ENCODE assay signal across 22 mouse cellular contexts in the genomic region with DNA sequence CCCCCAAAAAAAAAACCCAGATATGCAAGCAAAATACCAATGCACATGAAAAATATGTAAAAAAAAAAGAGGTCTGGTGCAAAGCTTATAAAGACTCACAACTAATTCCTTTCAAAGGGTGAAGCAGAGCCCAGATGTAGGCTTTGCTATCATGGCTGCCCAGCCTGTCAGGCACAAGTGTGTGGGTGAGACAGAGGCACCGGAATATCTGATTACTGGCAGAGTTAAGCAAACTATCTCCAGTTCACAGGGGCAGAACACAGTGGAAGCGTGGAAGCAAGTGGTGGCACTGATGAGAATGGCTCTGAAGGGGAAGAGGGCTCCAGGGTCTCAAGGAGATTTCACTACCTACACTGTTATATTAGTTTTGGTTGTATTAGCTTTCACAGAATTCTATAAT. TPM values are rescaled to one million over a fixed set of nuclear protein-coding genes. Genes with fewer than 3 reads are reported as not detected.
DNase-seq lines count a peak whose midpoint lies in the region; ATAC-seq and TF ChIP-seq lines count a peak whose summit lies in the region.
"Had no signal": no experiment of that assay in that cellular context is flagged by ENCODE, and none has a peak within 500 bp of the region (broad histone marks: within the 10 kb centered on the region; RNA-seq: fewer than 3 reads in every experiment).

No protein-coding gene starts in this region.

- no peak for TF ChIP-seq CTCF in gastrocnemius, adult 2 months (IDR thresholded peaks at IDR 0.05)
- no peak for TF ChIP-seq CTCF in liver, embryonic 14.5 days (IDR thresholded peaks at IDR 0.05; ENCODE audit: low read depth)

- H3K4me2 ChIP-seq in liver, embryonic 14.5 days (ENCODE audit: low read depth), result no peak overlapping the region
- H3K4me2 ChIP-seq: embryonic facial prominence, embryonic 15.5 days; hindbrain, embryonic 12.5 days; limb, embryonic 13.5 days; midbrain, embryonic 13.5 days; stomach, embryonic 15.5 days had no signal

- H3K9ac ChIP-seq in liver, embryonic 14.5 days (replicated peaks), result no peak overlapping the region
- H3K9ac ChIP-seq: embryonic facial prominence, embryonic 15.5 days; hindbrain, embryonic 12.5 days; limb, embryonic 13.5 days; midbrain, embryonic 13.5 days; stomach, embryonic 15.5 days had no signal

- H3K4me3 ChIP-seq in gastrocnemius, adult 2 months, result peak overlapping the region; percentile 37; the same call in 1 of the 2 replicates
- no peak overlapping the region for H3K4me3 ChIP-seq in liver, embryonic 14.5 days (ENCODE audit: insufficient read depth in 1 of 2, low read depth in 2 of 2, low read length in 2 of 2)
- H3K4me3 ChIP-seq in embryonic facial prominence, embryonic 10.5 days, result no peak overlapping the region
- H3K4me3 ChIP-seq: embryonic facial prominence, embryonic 15.5 days; hindbrain, embryonic 12.5 days; limb, embryonic 13.5 days; midbrain, embryonic 13.5 days; stomach, embryonic 15.5 days had no signal

- ATAC-seq in liver, embryonic 14.5 days (ENCODE audit: insufficient read depth), result peak; percentile 72; the same call in 1 of the 2 replicates
- ATAC-seq in monocyte, adult 5-6 weeks (replicated peaks; ENCODE audit: insufficient number of reproducible peaks, low FRiP score, low TSS enrichment, poor library complexity, severe bottlenecking), result no peak
- ATAC-seq: forebrain, embryonic 14.5 days; midbrain, embryonic 13.5 days had no signal

- H3K27ac ChIP-seq in gastrocnemius, adult 2 months, result peak overlapping the region; percentile 91
- H3K27ac ChIP-seq in liver, embryonic 14.5 days, result no peak overlapping the region
- H3K27ac ChIP-seq in embryonic facial prominence, embryonic 10.5 days (replicated peaks), result no peak overlapping the region
- H3K27ac ChIP-seq: embryonic facial prominence, embryonic 15.5 days; hindbrain, embryonic 12.5 days; limb, embryonic 13.5 days; midbrain, embryonic 13.5 days; stomach, embryonic 15.5 days had no signal

- TF ChIP-seq EP300 in liver, embryonic 14.5 days (IDR thresholded peaks at IDR 0.05; ENCODE audit: low read depth), result peak; percentile 61

- intact Hi-C loops in gastrocnemius, adult 2 months (cut with DNase I), result no loop called here

- H3K9me3 ChIP-seq in liver, embryonic 14.5 days (ENCODE audit: control insufficient read depth, low read length), result peaks cover 3% of the 10 kb centered on the region
- H3K9me3 ChIP-seq in embryonic facial prominence, embryonic 10.5 days, result peaks cover 3% of the 10 kb centered on the region
- H3K9me3 ChIP-seq: stomach, embryonic 15.5 days had no signal

- peaks cover 7 to 14% of the 10 kb centered on the region in 2 experiments; a peak in 3 of 4 replicates for H3K4me1 ChIP-seq in liver, embryonic 14.5 days (replicated peaks; ENCODE audit: control insufficient read depth in 2 of 2, insufficient read depth in 2 of 2, low read length in 1 of 2)
- H3K4me1 ChIP-seq in embryonic facial prominence, embryonic 10.5 days, result no peaks in the 10 kb centered on the region
- H3K4me1 ChIP-seq: embryonic facial prominence, embryonic 15.5 days; hindbrain, embryonic 12.5 days; limb, embryonic 13.5 days; stomach, embryonic 15.5 days had no signal

- H3K27me3 ChIP-seq in liver, embryonic 14.5 days (ENCODE audit: control insufficient read depth, insufficient read depth, low read length), result no peaks in the 10 kb centered on the region
- H3K27me3 ChIP-seq in embryonic facial prominence, embryonic 10.5 days (replicated peaks; ENCODE audit: low read depth, poor library complexity, severe bottlenecking), result no peaks in the 10 kb centered on the region
- H3K27me3 ChIP-seq: embryonic facial prominence, embryonic 15.5 days; hindbrain, embryonic 12.5 days; limb, embryonic 13.5 days; midbrain, embryonic 13.5 days; stomach, embryonic 15.5 days had no signal

- H3K36me3 ChIP-seq in liver, embryonic 14.5 days (replicated peaks; ENCODE audit: control insufficient read depth, insufficient read depth, low read depth), result no peaks in the 10 kb centered on the region
- peaks cover 8% of the 10 kb centered on the region for H3K36me3 ChIP-seq in embryonic facial prominence, embryonic 10.5 days (replicated peaks)
- H3K36me3 ChIP-seq: embryonic facial prominence, embryonic 15.5 days; stomach, embryonic 15.5 days had no signal

- WGBS in liver, embryonic 14.5 days (ENCODE audit: insufficient replicate concordance), result 14% methylated on average over 2 of the region's 2 CpGs
- WGBS in embryonic facial prominence, embryonic 10.5 days, result 89% methylated on average over 2 of the region's 2 CpGs

- DNase-seq in gastrocnemius, adult 2 months, result no peak
- no peak for DNase-seq in gastrocnemius, adult 8-10 months (ENCODE audit: low spot score in 2 of 2)
- DNase-seq in c-Kit-positive CD71-positive TER-119-positive erythroid progenitor cells, embryonic 14.5 days (ENCODE audit: low spot score), result peak; percentile 21
- peak in 2 of 3 experiments; percentile 26 to 28 for DNase-seq in liver, embryonic 14.5 days (ENCODE audit: low read depth in 3 of 3, low spot score in 3 of 3)
- no peak for DNase-seq in embryonic facial prominence, embryonic 10.5 days (ENCODE audit: low spot score)
- DNase-seq in urinary bladder, postnatal 25 days (ENCODE audit: low spot score), result no peak
- DNase-seq: adrenal gland, postnatal 25 days; cerebellum, adult 18-20 months; cerebellum, postnatal 36 days; gastrocnemius, postnatal 25 days; kidney, adult 11 months; kidney, postnatal 25 days; lung, adult 2 months; lung, postnatal 14 days; thymus, postnatal 36 days had no signal

RNA-seq across cellular contexts. Expression of a gene that starts 43.4 kb away (rescaled TPM):
- total RNA-seq in gastrocnemius, adult 2 months (2021), result 10 to 100 TPM; 14.7 to 26.7 TPM
- total RNA-seq in gastrocnemius, adult 8-10 months (2022), result 10 to 100 TPM; 12.9 to 25.5 (median 19.1) TPM
- polyA plus RNA-seq in liver, embryonic 14.5 days (2012; rRNA removed), result 7.5 and 13.0 TPM in 2 replicates
- polyA plus RNA-seq in liver, embryonic 14.5 days (2014; fragmentation: Nextera tagmentation; extraction: Ambion mirVana), result 6.4 and 7.6 TPM in 2 replicates
- 26.8 and 28.1 TPM in 2 replicates for polyA plus RNA-seq in embryonic facial prominence, embryonic 10.5 days (2016; fragmentation: Nextera tagmentation; extraction: Ambion mirVana)
- total RNA-seq in monocyte, adult 5-6 weeks (2017), result 8.2 to 17.6 TPM (median 17.6 TPM) in 3 replicates

Comparison
In these comparisons a context has a peak if more than half of its experiments do, and no peak if none do; other contexts are left out.
1. DNase-seq: peak in c-Kit-positive CD71-positive TER-119-positive erythroid progenitor cells, embryonic 14.5 days (single experiment) and liver, embryonic 14.5 days (2 of 3); none in gastrocnemius, adult 2 months (single experiment), gastrocnemius, adult 8-10 months (0 of 2), embryonic facial prominence, embryonic 10.5 days (single experiment) and urinary bladder, postnatal 25 days (single experiment).